In genomic region chr4:139227923-139228322, GRCm38 (mm10) we compare ENCODE assay signal across 15 mouse cellular contexts. TPM values are rescaled to one million over a fixed set of nuclear protein-coding genes. Genes with fewer than 3 reads are reported as not detected.
DNase-seq lines count a peak whose midpoint lies in the region; ATAC-seq and TF ChIP-seq lines count a peak whose summit lies in the region.
"Had no signal": no experiment of that assay in that cellular context is flagged by ENCODE, and none has a peak within 500 bp of the region (broad histone marks: within the 10 kb centered on the region; RNA-seq: fewer than 3 reads in every experiment).

No protein-coding gene starts in this region.

- H3K9me3 ChIP-seq in heart, embryonic 13.5 days: no peaks in the 10 kb centered on the region
- H3K9me3 ChIP-seq in liver, postnatal 0 days (ENCODE audit: low read length): no peaks in the 10 kb centered on the region
- no peaks in the 10 kb centered on the region for H3K9me3 ChIP-seq in embryonic facial prominence, embryonic 10.5 days
- no peaks in the 10 kb centered on the region for H3K9me3 ChIP-seq in stomach, embryonic 16.5 days (replicated peaks; ENCODE audit: control insufficient read depth, low read length)
- H3K9me3 ChIP-seq in neural tube, embryonic 15.5 days (replicated peaks): no peaks in the 10 kb centered on the region
- H3K9me3 ChIP-seq: liver, embryonic 13.5 days had no signal

- TF ChIP-seq CTCF in liver, postnatal 0 days (IDR thresholded peaks at IDR 0.05; ENCODE audit: low read depth): no peak

- H3K4me3 ChIP-seq in heart, embryonic 13.5 days: no peak overlapping the region
- H3K4me3 ChIP-seq in liver, postnatal 0 days (ENCODE audit: low read depth, low read length): no peak overlapping the region
- no peak overlapping the region for H3K4me3 ChIP-seq in embryonic facial prominence, embryonic 10.5 days
- H3K4me3 ChIP-seq in stomach, embryonic 16.5 days (replicated peaks; ENCODE audit: low read length): no peak overlapping the region
- H3K4me3 ChIP-seq in neural tube, embryonic 15.5 days (replicated peaks): no peak overlapping the region
- H3K4me3 ChIP-seq: liver, embryonic 13.5 days had no signal

- H3K36me3 ChIP-seq in heart, embryonic 13.5 days: peaks cover 14% of the 10 kb centered on the region
- peaks cover 19% of the 10 kb centered on the region for H3K36me3 ChIP-seq in liver, postnatal 0 days (replicated peaks; ENCODE audit: insufficient read depth, low read length)
- H3K36me3 ChIP-seq in embryonic facial prominence, embryonic 10.5 days (replicated peaks): peaks cover 39% of the 10 kb centered on the region
- H3K36me3 ChIP-seq in stomach, embryonic 16.5 days (ENCODE audit: control insufficient read depth, insufficient read depth, low read length): no peaks in the 10 kb centered on the region
- H3K36me3 ChIP-seq in neural tube, embryonic 15.5 days: no peaks in the 10 kb centered on the region; the same call in none of the 2 replicates

- ATAC-seq in heart, embryonic 13.5 days (ENCODE audit: extremely low read depth, insufficient number of reproducible peaks, low FRiP score, low TSS enrichment): no peak
- ATAC-seq in liver, postnatal 0 days: peak; percentile 22; the same call in 1 of the 2 replicates
- ATAC-seq in stomach, embryonic 16.5 days (ENCODE audit: insufficient read depth, low FRiP score): no peak
- ATAC-seq in neural tube, embryonic 15.5 days (ENCODE audit: low FRiP score): no peak
- ATAC-seq: forebrain, embryonic 14.5 days had no signal

- H3K4me1 ChIP-seq in heart, embryonic 13.5 days: peaks cover 95% of the 10 kb centered on the region
- H3K4me1 ChIP-seq in liver, postnatal 0 days (ENCODE audit: insufficient read depth): peaks cover 20% of the 10 kb centered on the region
- H3K4me1 ChIP-seq in embryonic facial prominence, embryonic 10.5 days: peaks cover 89% of the 10 kb centered on the region
- H3K4me1 ChIP-seq in stomach, embryonic 16.5 days (ENCODE audit: control insufficient read depth, insufficient read depth, low read length): peaks cover 63% of the 10 kb centered on the region
- peaks cover 58% of the 10 kb centered on the region for H3K4me1 ChIP-seq in neural tube, embryonic 15.5 days

- TF ChIP-seq EP300 in liver, postnatal 0 days (IDR thresholded peaks at IDR 0.05; ENCODE audit: low read depth): no peak

- no peak for DNase-seq in heart, adult 18-20 months
- DNase-seq in liver, postnatal 0 days: no peak
- no peak for DNase-seq in liver
- no peak for DNase-seq in embryonic facial prominence, embryonic 10.5 days (ENCODE audit: low spot score)
- DNase-seq: cerebellum, adult 9-11 months; kidney, postnatal 14 days; liver, embryonic 13.5 days; lung, postnatal 14 days; thymus, postnatal 36 days had no signal

- H3K27me3 ChIP-seq in heart, embryonic 13.5 days (replicated peaks): no peaks in the 10 kb centered on the region
- no peaks in the 10 kb centered on the region for H3K27me3 ChIP-seq in liver, postnatal 0 days (ENCODE audit: insufficient read depth, low read length)
- H3K27me3 ChIP-seq in embryonic facial prominence, embryonic 10.5 days (replicated peaks; ENCODE audit: low read depth, poor library complexity, severe bottlenecking): no peaks in the 10 kb centered on the region
- no peaks in the 10 kb centered on the region for H3K27me3 ChIP-seq in stomach, embryonic 16.5 days (ENCODE audit: control insufficient read depth, insufficient read depth, low read length)
- no peaks in the 10 kb centered on the region for H3K27me3 ChIP-seq in neural tube, embryonic 15.5 days (replicated peaks)
- H3K27me3 ChIP-seq: CH12.LX; liver, embryonic 13.5 days had no signal

- 69% methylated on average over 7 of the region's 7 CpGs for WGBS in heart, embryonic 13.5 days
- WGBS in liver, postnatal 0 days (ENCODE audit: insufficient replicate concordance): 68% methylated on average over 7 of the region's 7 CpGs
- 82% methylated on average over 7 of the region's 7 CpGs for WGBS in embryonic facial prominence, embryonic 10.5 days
- 78% methylated on average over 7 of the region's 7 CpGs for WGBS in stomach, embryonic 16.5 days
- 84% methylated on average over 7 of the region's 7 CpGs for WGBS in neural tube, embryonic 15.5 days

- no peak overlapping the region for H3K4me2 ChIP-seq in heart, embryonic 13.5 days
- H3K4me2 ChIP-seq in liver, postnatal 0 days (ENCODE audit: low read depth, low read length): no peak overlapping the region
- H3K4me2 ChIP-seq in stomach, embryonic 16.5 days (ENCODE audit: low read depth, low read length): no peak overlapping the region
- no peak overlapping the region for H3K4me2 ChIP-seq in neural tube, embryonic 15.5 days
- H3K4me2 ChIP-seq: liver, embryonic 13.5 days; midbrain, embryonic 11.5 days had no signal

- H3K27ac ChIP-seq in heart, embryonic 13.5 days (replicated peaks): peak overlapping the region; percentile 68
- peak overlapping the region; percentile 57; the same call in 1 of the 2 replicates for H3K27ac ChIP-seq in liver, postnatal 0 days (ENCODE audit: low read depth)
- H3K27ac ChIP-seq in embryonic facial prominence, embryonic 10.5 days (replicated peaks): 0 out of 2 replicates have a peak overlapping the region, but pooled peaks have one; percentile 8
- peak overlapping the region; percentile 58; the same call in 1 of the 2 replicates for H3K27ac ChIP-seq in stomach, embryonic 16.5 days (ENCODE audit: low read length)
- H3K27ac ChIP-seq in neural tube, embryonic 15.5 days (replicated peaks): no peak overlapping the region
- H3K27ac ChIP-seq: liver, embryonic 13.5 days had no signal

- H3K9ac ChIP-seq in heart, embryonic 13.5 days: no peak overlapping the region
- H3K9ac ChIP-seq in liver, postnatal 0 days (replicated peaks): no peak overlapping the region
- H3K9ac ChIP-seq in stomach, embryonic 16.5 days (ENCODE audit: low read length): no peak overlapping the region
- no peak overlapping the region for H3K9ac ChIP-seq in neural tube, embryonic 15.5 days (replicated peaks)
- H3K9ac ChIP-seq: liver, embryonic 13.5 days had no signal

RNA-seq across cellular contexts. Expression of gene Capzb, which starts 35.2 kb away (rescaled TPM):
- 376 and 386 TPM in 2 replicates for polyA plus RNA-seq in heart, embryonic 13.5 days (2015; fragmentation: Nextera tagmentation; extraction: Ambion mirVana)
- total RNA-seq in heart, adult 18-20 months (2021): 100 to 1,000 TPM; 356 to 380 TPM
- polyA plus RNA-seq in liver, postnatal 0 days (2015; fragmentation: Nextera tagmentation; extraction: Ambion mirVana): 136 and 143 TPM in 2 replicates
- 388 and 409 TPM in 2 replicates for polyA plus RNA-seq in embryonic facial prominence, embryonic 10.5 days (2016; fragmentation: Nextera tagmentation; extraction: Ambion mirVana)
- polyA plus RNA-seq in stomach, embryonic 16.5 days (2015; fragmentation: Nextera tagmentation; extraction: Ambion mirVana): 421 and 434 TPM in 2 replicates
- polyA plus RNA-seq in neural tube, embryonic 15.5 days (2015; fragmentation: Nextera tagmentation; extraction: Ambion mirVana): 323 and 359 TPM in 2 replicates
